Mouse (Mus musculus): ENCODE data around the gene Plppr3. TPM values are rescaled to one million over a fixed set of nuclear protein-coding genes. Genes with fewer than 3 reads are reported as not detected.

Plppr3 gene
- total and polyA plus RNA-seq, 2 experiments from 2014 or later = 2.5 to 5.9 TPM

DNA sequence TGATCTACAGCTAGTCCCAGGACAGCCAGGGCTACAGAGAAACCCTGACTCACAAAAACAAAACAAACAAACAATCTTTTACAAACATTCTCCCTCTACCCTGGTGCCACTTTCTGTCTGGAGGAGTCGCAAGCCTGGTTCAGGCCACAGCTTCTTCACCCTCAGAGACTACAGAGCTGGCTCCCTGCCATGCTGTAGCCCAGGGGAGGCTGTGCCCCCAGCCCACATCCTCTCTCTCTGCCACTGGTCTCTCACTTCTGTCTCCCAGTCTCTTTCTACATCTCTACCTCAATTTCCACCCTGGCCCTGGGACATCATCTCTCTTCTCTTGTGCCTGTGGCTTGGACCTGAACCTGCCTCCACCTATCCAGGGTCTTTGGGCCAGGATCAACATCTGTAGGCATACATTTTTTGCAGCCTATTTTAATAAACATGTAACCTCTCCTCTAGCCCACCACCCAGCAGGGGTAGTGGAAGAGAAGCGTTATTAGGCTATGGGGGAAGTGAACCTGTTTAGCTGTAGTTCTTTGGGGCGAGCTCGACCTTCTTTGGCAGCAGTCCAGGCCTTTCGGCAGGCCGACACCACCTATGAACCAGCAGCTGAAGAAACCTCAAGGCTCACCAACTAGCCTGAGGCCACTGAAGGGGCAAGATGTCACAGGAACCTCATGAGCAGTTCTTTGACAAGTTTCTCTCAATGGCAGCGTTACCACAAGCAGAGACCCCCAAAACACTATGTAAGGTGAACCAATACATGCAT is 42.2 kb downstream of the Plppr3 start:
- no peak for TF ChIP-seq EP300 (IDR thresholded peaks at IDR 0.05; ENCODE audit: low read depth)
- no peak for TF ChIP-seq CTCF (IDR thresholded peaks at IDR 0.05; ENCODE audit: low read depth)
- Histone ChIP-seq H3K4me2 (ENCODE audit: low read depth, low read length) (no peak overlapping the region), H3K27me3 (ENCODE audit: control insufficient read depth, insufficient read depth, low read length) (no peaks in the 10 kb centered on the region), H3K36me3 (replicated peaks; ENCODE audit: control insufficient read depth, insufficient read depth, low read length) (no peaks in the 10 kb centered on the region), H3K4me1 (ENCODE audit: control insufficient read depth, insufficient read depth) (0 out of 2 replicates have a peak, but pooled peaks cover 4% of the 10 kb centered on the region), H3K4me3 (ENCODE audit: low read depth, low read length) (no peak overlapping the region), H3K27ac (ENCODE audit: low read depth) (no peak overlapping the region), H3K9ac (replicated peaks; ENCODE audit: low read depth, low read length) (no peak overlapping the region), H3K9me3 (replicated peaks; ENCODE audit: control insufficient read depth, low read length) (no peaks in the 10 kb centered on the region)
- 56% methylated on average over 7 of the region's 7 CpGs for WGBS
- DNase-seq (ENCODE audit: low spot score) = no peak
- no peak for ATAC-seq (ENCODE audit: insufficient read depth, low read depth)

GRCm38 (mm10) chr10:79831583-79831982 is 42.9 kb downstream of the Plppr3 start:
- WGBS = 78% methylated on average over 3 of the region's 3 CpGs
- H3K4me2 ChIP-seq (ENCODE audit: low read depth, low read length) = no peak overlapping the region

GRCm38 (mm10) chr10:79824413-79824812 is 50.0 kb downstream of the Plppr3 start:
- H3K4me3 ChIP-seq (ENCODE audit: low read depth, low read length) = no peak overlapping the region
- TF ChIP-seq CTCF (IDR thresholded peaks at IDR 0.05; ENCODE audit: low read depth) (no peak), EP300 (IDR thresholded peaks at IDR 0.05; ENCODE audit: low read depth) (no peak)
- no peak overlapping the region for H3K9ac ChIP-seq (replicated peaks; ENCODE audit: low read depth, low read length)
- WGBS = 34% methylated on average over 6 of the region's 6 CpGs
- peaks cover 3% of the 10 kb centered on the region; the same call in 1 of the 2 replicates for H3K4me1 ChIP-seq (ENCODE audit: control insufficient read depth, insufficient read depth)
- H3K27me3 ChIP-seq (ENCODE audit: control insufficient read depth, insufficient read depth, low read length) = no peaks in the 10 kb centered on the region
- peak; percentile 52 for DNase-seq (ENCODE audit: low spot score)
- H3K4me2 ChIP-seq (ENCODE audit: low read depth, low read length) = peak overlapping the region; percentile 40
- no peaks in the 10 kb centered on the region for H3K9me3 ChIP-seq (replicated peaks; ENCODE audit: control insufficient read depth, low read length)
- H3K36me3 ChIP-seq (replicated peaks; ENCODE audit: control insufficient read depth, insufficient read depth, low read length) = peaks cover 6% of the 10 kb centered on the region
- peak; percentile 52; the same call in 1 of the 2 replicates for ATAC-seq (ENCODE audit: insufficient read depth, low read depth)
- H3K27ac ChIP-seq (ENCODE audit: low read depth) = peak overlapping the region; percentile 67

More at GRCm38 (mm10) chr10:79831583-79831982, 42.9 kb downstream of the Plppr3 start:
- no peak for TF ChIP-seq CTCF (IDR thresholded peaks at IDR 0.05; ENCODE audit: low read depth)
- no peak for TF ChIP-seq EP300 (IDR thresholded peaks at IDR 0.05; ENCODE audit: low read depth)
- Histone ChIP-seq H3K36me3 (replicated peaks; ENCODE audit: control insufficient read depth, insufficient read depth, low read length) (no peaks in the 10 kb centered on the region), H3K27me3 (ENCODE audit: control insufficient read depth, insufficient read depth, low read length) (no peaks in the 10 kb centered on the region), H3K9me3 (replicated peaks; ENCODE audit: control insufficient read depth, low read length) (no peaks in the 10 kb centered on the region), H3K4me3 (ENCODE audit: low read depth, low read length) (no peak overlapping the region), H3K27ac (ENCODE audit: low read depth) (no peak overlapping the region), H3K4me1 (ENCODE audit: control insufficient read depth, insufficient read depth) (0 out of 2 replicates have a peak, but pooled peaks cover 4% of the 10 kb centered on the region), H3K9ac (replicated peaks; ENCODE audit: low read depth, low read length) (no peak overlapping the region)
- ATAC-seq (ENCODE audit: insufficient read depth, low read depth) (no peak), DNase-seq (ENCODE audit: low spot score) (no peak)

DNA sequence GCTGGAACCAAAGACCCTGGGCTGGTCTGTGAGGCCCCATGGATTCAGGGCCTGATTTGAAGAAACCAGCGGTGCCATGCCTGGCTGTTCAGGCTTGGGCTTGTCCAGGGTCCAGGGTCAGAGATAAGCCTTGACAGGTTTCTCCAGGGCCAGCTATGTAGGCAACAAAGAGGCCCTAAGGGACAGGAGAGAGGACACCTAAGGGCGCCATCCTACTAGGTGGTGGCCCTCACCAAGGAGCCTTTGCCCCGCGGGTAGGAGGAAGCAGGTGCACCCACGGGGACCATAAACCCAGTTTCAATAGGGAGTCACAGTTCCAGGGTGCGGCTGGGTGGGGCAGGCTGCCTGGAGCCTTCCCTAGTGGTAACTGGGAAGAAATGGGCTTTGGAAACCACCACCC is 51.4 kb downstream of the Plppr3 start:
- Histone ChIP-seq H3K4me2 (ENCODE audit: low read depth, low read length) (no peak overlapping the region), H3K36me3 (replicated peaks; ENCODE audit: control insufficient read depth, insufficient read depth, low read length) (peaks cover 11% of the 10 kb centered on the region), H3K4me1 (ENCODE audit: control insufficient read depth, insufficient read depth) (peaks cover 3% of the 10 kb centered on the region; the same call in 1 of the 2 replicates), H3K27me3 (ENCODE audit: control insufficient read depth, insufficient read depth, low read length) (no peaks in the 10 kb centered on the region), H3K9me3 (replicated peaks; ENCODE audit: control insufficient read depth, low read length) (no peaks in the 10 kb centered on the region), H3K9ac (replicated peaks; ENCODE audit: low read depth, low read length) (no peak overlapping the region), H3K27ac (ENCODE audit: low read depth) (no peak overlapping the region), H3K4me3 (ENCODE audit: low read depth, low read length) (no peak overlapping the region)
- no peak for ATAC-seq (ENCODE audit: insufficient read depth, low read depth)
- TF ChIP-seq EP300 (IDR thresholded peaks at IDR 0.05; ENCODE audit: low read depth) = no peak
- no peak for TF ChIP-seq CTCF (IDR thresholded peaks at IDR 0.05; ENCODE audit: low read depth)
- 74% methylated on average over 6 of the region's 6 CpGs for WGBS
- no peak for DNase-seq (ENCODE audit: low spot score)

DNA sequence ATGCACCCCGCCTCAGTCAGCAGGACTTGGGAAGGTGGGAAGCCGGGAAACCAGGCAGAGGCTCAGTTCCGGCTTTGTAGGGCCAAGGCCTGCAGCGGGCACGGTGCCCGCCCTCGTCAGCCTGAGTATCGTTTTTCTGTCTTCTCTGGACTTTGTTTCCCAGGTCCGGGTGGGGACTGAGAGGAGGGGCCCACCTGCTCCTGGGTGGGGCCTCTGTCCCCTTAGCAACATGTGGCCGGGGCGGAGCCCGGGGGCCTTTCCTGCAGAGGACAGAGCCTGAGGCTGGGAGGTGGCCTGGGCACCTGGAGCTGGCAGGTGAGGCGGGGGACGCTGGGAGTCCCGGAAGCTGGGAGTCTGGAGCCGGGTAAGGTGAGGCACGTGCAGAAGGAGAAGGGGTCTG is 52.1 kb downstream of the Plppr3 start:
- Histone ChIP-seq H3K9ac (replicated peaks; ENCODE audit: low read depth, low read length) (no peak overlapping the region), H3K27ac (ENCODE audit: low read depth) (no peak overlapping the region; the same call in 1 of the 2 replicates), H3K9me3 (replicated peaks; ENCODE audit: control insufficient read depth, low read length) (no peaks in the 10 kb centered on the region), H3K36me3 (replicated peaks; ENCODE audit: control insufficient read depth, insufficient read depth, low read length) (peaks cover 11% of the 10 kb centered on the region), H3K4me1 (ENCODE audit: control insufficient read depth, insufficient read depth) (peaks cover 3% of the 10 kb centered on the region; the same call in 1 of the 2 replicates), H3K27me3 (ENCODE audit: control insufficient read depth, insufficient read depth, low read length) (no peaks in the 10 kb centered on the region), H3K4me2 (ENCODE audit: low read depth, low read length) (no peak overlapping the region), H3K4me3 (ENCODE audit: low read depth, low read length) (no peak overlapping the region)
- no peak for DNase-seq (ENCODE audit: low spot score)
- TF ChIP-seq EP300 (IDR thresholded peaks at IDR 0.05; ENCODE audit: low read depth) = no peak
- no peak for TF ChIP-seq CTCF (IDR thresholded peaks at IDR 0.05; ENCODE audit: low read depth)
- WGBS = 60% methylated on average over 17 of the region's 17 CpGs
- no peak for ATAC-seq (ENCODE audit: insufficient read depth, low read depth)

Data from heart, postnatal 0 days (tissue).